Mouse (Mus musculus) cortical plate, adult 2 months (tissue): ENCODE measurements around the gene Fgfr2.

ENCODE experiments used
- CTCF ChIP-seq: fragments of 200-500 bp; IDR thresholded peaks from 2 replicates; pipeline ENCODE4 v1.5.1; 2011; ENCODE audit warnings: mild to moderate bottlenecking, control low read depth, low read length; ENCODE audit not compliant: insufficient read depth; ENCODE audit errors: extremely low read depth
- POLR2A ChIP-seq: fragments of 200-500 bp; IDR thresholded peaks from 2 replicates; pipeline ENCODE4 v1.6.1; 2011; ENCODE audit warnings: mild to moderate bottlenecking, low read length, control low read depth; ENCODE audit not compliant: insufficient read depth; ENCODE audit errors: extremely low read depth

- no peak for TF ChIP-seq CTCF
- TF ChIP-seq POLR2A = no peak
Measured at GRCm38 (mm10) chr7:130266166-130266490, 2857.0 kb downstream of the Fgfr2 start.
